Mouse (Mus musculus) E14TG2a.4 (cell line): Measurements from ENCODE around the gene Ybx1.

ENCODE experiments used
- CTCF ChIP-seq: conservative IDR thresholded peaks from 2 replicates; pipeline ENCODE4 v1.5.1; 2014; ENCODE audit warnings: low read length
- NANOG ChIP-seq: IDR thresholded peaks from 2 replicates; pipeline ENCODE4 v1.6.1; 2014; ENCODE audit warnings: borderline replicate concordance, low read length, mixed read lengths

- TF ChIP-seq CTCF (no peak), NANOG (no peak)
Observed at GRCm38 (mm10) chr4:119262483-119262882, 31.9 kb downstream of the Ybx1 start.
